Mouse (Mus musculus): Measurements from ENCODE around the gene Galnt14.

DNA sequence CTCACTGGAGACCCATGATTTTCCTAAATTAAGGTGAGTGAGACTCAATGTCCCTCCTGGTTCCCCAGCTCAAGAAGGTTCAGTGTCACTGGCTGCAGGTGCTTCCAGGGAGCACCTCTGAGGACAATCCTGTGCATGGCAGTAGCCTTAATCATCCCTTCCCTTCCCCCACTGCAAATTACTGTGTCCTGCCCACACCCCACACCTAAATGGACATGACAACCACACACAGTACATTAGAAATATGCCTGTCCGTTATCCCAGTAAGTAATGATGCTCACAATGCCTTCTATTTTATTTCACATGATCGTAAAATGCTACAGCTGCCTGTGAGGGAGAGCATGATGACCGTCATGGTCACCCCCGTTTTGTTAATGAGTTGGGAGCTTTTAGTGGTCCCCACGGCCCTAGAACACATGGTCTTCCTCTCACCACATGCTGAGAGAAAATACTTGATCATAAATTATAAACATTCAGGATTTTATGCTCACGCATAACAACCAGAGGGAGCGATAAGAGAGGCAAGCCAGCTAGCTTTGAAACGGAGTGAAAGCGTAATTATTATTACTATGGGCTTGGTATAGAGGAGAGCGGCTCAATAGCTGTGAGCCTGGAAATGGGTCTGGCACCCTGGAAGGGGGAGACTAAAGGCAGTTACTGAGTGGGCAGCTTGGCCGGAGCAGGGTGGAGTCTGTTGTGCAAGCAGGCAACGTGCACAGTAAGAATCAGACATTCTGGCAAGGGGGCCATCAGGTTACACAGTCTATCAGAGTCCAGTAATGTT lies 161.3 kb downstream of the Galnt14 start:
- TF ChIP-seq POLR2A (IDR thresholded peaks at IDR 0.05; ENCODE audit: insufficient read depth, low read length) (no peak), CTCF (IDR thresholded peaks at IDR 0.05; ENCODE audit: low read depth, low read length) (no peak), EP300 (IDR thresholded peaks at IDR 0.05; ENCODE audit: insufficient read depth, low read depth, low read length) (no peak)
